Mouse (Mus musculus) monocyte, adult 59 days (primary cell): ENCODE data around the gene Esp3. TPM values are rescaled to one million over a fixed set of nuclear protein-coding genes. Genes with fewer than 3 reads are reported as not detected.

ENCODE experiments used
- total RNA-seq, 2 experiments: library from RNA; stranded (reverse); gene quantifications; one replicate each; pipeline ENCODE4 v1.2.4; 2023

The Esp3 gene
- not detected for total RNA-seq

DNA sequence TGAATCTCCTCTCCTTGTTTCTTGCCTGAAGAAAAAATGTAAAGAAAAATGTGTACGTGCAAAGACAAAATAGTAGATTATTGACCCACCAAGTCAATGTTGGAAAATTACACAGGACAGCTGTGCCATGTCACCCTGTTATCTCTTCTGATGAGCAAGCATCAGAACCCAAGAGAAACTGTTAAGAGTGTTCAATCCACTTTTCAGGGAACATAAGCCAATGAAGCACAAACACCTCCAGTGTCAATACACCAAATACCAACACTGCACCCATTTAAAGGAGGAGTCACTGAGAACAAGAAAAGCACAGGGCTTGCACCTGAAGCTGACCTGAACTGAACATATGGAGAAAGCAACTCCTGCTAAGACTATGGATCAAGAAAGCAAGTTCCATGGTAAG is at the start of gene Esp3:
Esp3 (plus strand) TSS at position 301 of the 400 bp plus-strand sequence.

DNA sequence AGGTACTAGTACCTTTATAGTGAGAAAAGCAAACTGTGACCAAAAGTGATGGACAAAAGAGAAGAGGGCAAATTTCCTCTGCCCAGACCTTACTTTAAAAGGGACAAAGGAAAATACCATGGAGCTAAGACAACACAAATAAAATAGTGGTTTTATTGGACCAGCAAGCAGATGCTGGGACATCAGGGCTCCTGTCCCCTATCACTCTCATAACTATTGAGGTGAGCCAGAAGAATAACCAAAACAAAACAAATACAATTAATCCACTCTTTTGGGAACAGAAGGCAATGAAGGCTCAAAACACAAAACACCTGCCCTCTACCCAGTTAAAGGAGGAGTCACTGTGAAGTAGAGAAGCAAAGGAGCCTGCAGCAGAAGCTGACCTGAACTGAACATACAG is 33.6 kb upstream of the Esp3 start, which contains the start of gene Esp4:
Esp4 (plus strand) TSS at position 301 of the 400 bp plus-strand sequence.

Other genes with a start within 250 kb of the Esp3 start
- not detected for gene Esp8, start 112.1 kb upstream of the Esp3 start, total RNA-seq
- gene Esp6, start 70.6 kb upstream of the Esp3 start, total RNA-seq = not detected
- gene Esp4, start 33.5 kb upstream of the Esp3 start, total RNA-seq = not detected
- not detected for gene Esp1, start 95.0 kb downstream of the Esp3 start, total RNA-seq
- gene Crisp2, start 174.9 kb downstream of the Esp3 start, total RNA-seq = not detected
- not detected for gene Rhag, start 179.1 kb downstream of the Esp3 start, total RNA-seq
- 1 to 10 TPM; 2.2 to 3.2 TPM for gene 9130008F23Rik, start 248.5 kb downstream of the Esp3 start, total RNA-seq